Mouse (Mus musculus): ENCODE data around the gene Ppm1a. TPM values are rescaled to one million over a fixed set of nuclear protein-coding genes. Genes with fewer than 3 reads are reported as not detected.
A peak's percentile ranks its signal among the peaks of the same experiment; 100 is the strongest.

Ppm1a gene
- polyA plus RNA-seq, 1 experiment from 2014 or later = 73.8 TPM

DNA sequence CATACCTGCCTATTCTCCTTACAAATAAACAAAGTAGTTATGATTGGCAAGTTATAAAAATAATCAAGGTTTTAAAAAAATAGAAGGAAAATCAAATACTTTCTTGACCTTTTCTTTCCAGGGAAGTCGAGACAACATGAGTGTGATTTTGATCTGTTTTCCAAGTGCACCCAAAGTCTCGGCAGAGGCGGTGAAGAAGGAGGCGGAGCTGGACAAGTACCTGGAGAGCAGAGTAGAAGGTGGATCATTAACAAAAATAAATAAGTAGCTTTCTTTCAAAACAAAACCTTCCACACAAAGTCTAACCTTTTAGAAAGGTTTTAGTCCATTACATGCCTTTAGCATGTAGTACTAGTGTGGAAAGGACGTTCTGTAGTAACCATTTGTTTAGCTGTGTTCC is 29.3 kb downstream of the Ppm1a start:
- H3K4me1 ChIP-seq (ENCODE audit: control insufficient read depth, insufficient read depth, low read length) = no peaks in the 10 kb centered on the region
- WGBS = 89% methylated on average over 5 of the region's 5 CpGs
- no peaks in the 10 kb centered on the region for H3K9me3 ChIP-seq (ENCODE audit: control insufficient read depth, low read length)
- H3K4me3 ChIP-seq (ENCODE audit: low read length) = no peak overlapping the region
- no peak overlapping the region for H3K27ac ChIP-seq (ENCODE audit: low read depth, low read length)
- no peaks in the 10 kb centered on the region for H3K27me3 ChIP-seq (ENCODE audit: control insufficient read depth, insufficient read depth, low read length)
- ATAC-seq (ENCODE audit: low FRiP score, low TSS enrichment) = no peak
- H3K4me2 ChIP-seq (replicated peaks; ENCODE audit: low read depth, low read length) = no peak overlapping the region
- no peak overlapping the region for H3K9ac ChIP-seq (ENCODE audit: low read depth, low read length)
- peaks cover 29% of the 10 kb centered on the region for H3K36me3 ChIP-seq (ENCODE audit: control insufficient read depth, insufficient read depth, low read length)

DNA sequence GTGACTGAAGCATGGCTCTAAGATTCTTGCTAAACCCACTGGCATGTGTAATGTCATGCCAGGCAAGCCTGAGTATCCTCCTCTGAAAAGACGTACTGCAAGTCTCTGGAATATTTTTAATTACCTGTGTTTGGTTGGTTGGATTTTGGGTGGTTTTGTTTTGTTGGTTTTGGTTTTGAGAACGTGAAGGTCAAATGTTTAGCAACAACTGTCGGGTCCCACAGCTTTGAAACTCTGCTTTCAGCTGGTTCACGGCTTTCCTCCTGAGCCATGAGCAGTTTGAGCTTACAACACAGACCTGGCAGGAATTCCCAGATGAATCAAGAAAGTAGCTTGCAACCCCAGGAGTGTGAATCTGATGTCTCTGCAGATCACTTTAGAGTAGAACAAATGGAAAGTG is 29.7 kb downstream of the Ppm1a start:
- H3K4me2 ChIP-seq (replicated peaks; ENCODE audit: low read depth, low read length) = no peak overlapping the region
- H3K4me1 ChIP-seq (ENCODE audit: control insufficient read depth, insufficient read depth, low read length) = no peaks in the 10 kb centered on the region
- no peaks in the 10 kb centered on the region for H3K9me3 ChIP-seq (ENCODE audit: control insufficient read depth, low read length)
- WGBS = 86% methylated on average over 4 of the region's 4 CpGs
- ATAC-seq (ENCODE audit: low FRiP score, low TSS enrichment) = no peak
- H3K9ac ChIP-seq (ENCODE audit: low read depth, low read length) = no peak overlapping the region
- no peak overlapping the region for H3K4me3 ChIP-seq (ENCODE audit: low read length)
- H3K36me3 ChIP-seq (ENCODE audit: control insufficient read depth, insufficient read depth, low read length) = peaks cover 29% of the 10 kb centered on the region
- no peaks in the 10 kb centered on the region for H3K27me3 ChIP-seq (ENCODE audit: control insufficient read depth, insufficient read depth, low read length)
- H3K27ac ChIP-seq (ENCODE audit: low read depth, low read length) = no peak overlapping the region

DNA sequence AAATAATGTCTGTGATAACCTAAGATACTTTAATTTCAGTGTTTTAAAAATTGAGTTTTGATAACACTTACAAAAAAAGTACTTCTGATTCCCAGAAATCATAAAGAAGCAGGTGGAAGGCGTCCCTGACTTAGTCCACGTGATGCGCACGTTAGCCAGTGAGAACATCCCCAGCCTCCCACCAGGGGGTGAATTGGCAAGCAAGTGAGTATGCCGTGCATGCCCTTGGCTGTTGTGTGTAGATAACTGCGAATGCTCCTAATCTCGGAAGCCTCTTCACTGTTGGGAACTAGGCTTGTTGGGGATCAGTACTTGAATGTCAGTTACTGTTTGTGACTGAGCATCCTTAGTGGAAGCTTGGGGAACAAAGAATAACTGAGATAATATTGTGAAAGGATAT is 33.3 kb downstream of the Ppm1a start:
- no peaks in the 10 kb centered on the region for H3K27me3 ChIP-seq (ENCODE audit: control insufficient read depth, insufficient read depth, low read length)
- H3K36me3 ChIP-seq (ENCODE audit: control insufficient read depth, insufficient read depth, low read length) = peaks cover 33% of the 10 kb centered on the region
- WGBS = 75% methylated on average over 7 of the region's 7 CpGs
- ATAC-seq (ENCODE audit: low FRiP score, low TSS enrichment) = no peak
- H3K4me1 ChIP-seq (ENCODE audit: control insufficient read depth, insufficient read depth, low read length) = no peaks in the 10 kb centered on the region
- H3K9me3 ChIP-seq (ENCODE audit: control insufficient read depth, low read length) = no peaks in the 10 kb centered on the region
- no peak overlapping the region for H3K4me2 ChIP-seq (replicated peaks; ENCODE audit: low read depth, low read length)
- no peak overlapping the region for H3K9ac ChIP-seq (ENCODE audit: low read depth, low read length)
- H3K4me3 ChIP-seq (ENCODE audit: low read length) = no peak overlapping the region
- H3K27ac ChIP-seq (ENCODE audit: low read depth, low read length) = no peak overlapping the region

DNA sequence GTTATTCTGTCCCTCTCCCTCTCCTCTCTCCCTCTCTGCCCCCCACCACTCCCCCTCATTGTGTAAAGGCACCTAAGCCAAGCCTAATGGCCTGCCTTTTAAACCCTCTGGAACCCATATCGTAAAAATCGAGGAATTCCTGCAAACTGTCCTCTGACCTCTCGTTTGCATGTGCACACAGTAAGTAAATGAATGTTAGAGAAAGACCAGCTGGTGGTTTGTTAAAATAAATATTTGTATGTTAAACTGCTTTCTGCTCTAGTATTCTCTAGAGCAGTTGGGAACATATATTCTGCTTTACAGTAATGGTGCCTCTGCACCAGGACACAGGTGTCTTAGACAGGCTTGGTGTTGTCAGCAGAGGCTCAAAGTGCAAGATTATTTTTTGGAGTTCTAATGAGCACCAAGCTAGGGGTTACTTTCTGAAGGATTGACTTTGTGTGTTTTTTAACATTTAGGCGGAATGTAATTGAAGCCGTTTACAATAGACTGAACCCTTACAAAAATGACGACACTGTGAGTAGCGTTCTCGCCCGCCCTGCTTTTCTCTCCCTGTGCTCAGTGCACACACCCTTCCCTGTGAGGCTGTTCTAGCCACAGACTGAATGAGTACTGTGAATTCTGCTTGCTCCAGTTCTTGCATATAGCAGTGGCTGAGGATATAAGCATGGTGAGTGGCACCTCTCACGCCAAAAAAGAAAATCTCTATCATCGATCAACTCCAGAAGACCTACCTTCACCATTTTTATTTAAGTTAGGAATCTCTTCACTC is 35.3 kb downstream of the Ppm1a start:
- Histone ChIP-seq H3K4me1 (ENCODE audit: control insufficient read depth, insufficient read depth, low read length) (no peaks in the 10 kb centered on the region), H3K36me3 (ENCODE audit: control insufficient read depth, insufficient read depth, low read length) (peaks cover 34% of the 10 kb centered on the region), H3K4me2 (replicated peaks; ENCODE audit: low read depth, low read length) (no peak overlapping the region), H3K4me3 (ENCODE audit: low read length) (no peak overlapping the region), H3K27me3 (ENCODE audit: control insufficient read depth, insufficient read depth, low read length) (no peaks in the 10 kb centered on the region), H3K9ac (ENCODE audit: low read depth, low read length) (no peak overlapping the region), H3K9me3 (ENCODE audit: control insufficient read depth, low read length) (no peaks in the 10 kb centered on the region), H3K27ac (ENCODE audit: low read depth, low read length) (no peak overlapping the region)
- ATAC-seq (ENCODE audit: low FRiP score, low TSS enrichment) = no peak
- WGBS = 68% methylated on average over 11 of the region's 11 CpGs

DNA sequence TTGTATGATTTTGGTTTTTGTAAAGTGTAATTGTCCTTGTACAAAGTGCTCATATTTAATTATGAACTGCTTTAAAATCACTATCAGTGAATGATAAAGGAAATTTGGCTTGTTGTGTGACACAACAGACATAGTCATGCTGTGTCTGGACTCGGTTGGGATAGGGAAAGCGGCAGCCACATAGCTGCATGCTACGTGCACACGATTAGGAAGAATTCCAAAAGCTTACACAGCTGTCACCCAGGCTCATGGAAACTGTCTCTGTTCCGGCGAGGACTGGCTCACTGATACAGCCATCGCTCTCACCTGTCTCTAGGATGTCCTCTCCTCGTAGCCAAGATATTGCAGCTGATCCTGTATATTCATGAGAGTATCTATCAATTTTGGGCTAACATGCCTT is 36.7 kb downstream of the Ppm1a start:
- 95% methylated on average over 8 of the region's 8 CpGs for WGBS
- H3K9ac ChIP-seq (ENCODE audit: low read depth, low read length) = no peak overlapping the region

DNA sequence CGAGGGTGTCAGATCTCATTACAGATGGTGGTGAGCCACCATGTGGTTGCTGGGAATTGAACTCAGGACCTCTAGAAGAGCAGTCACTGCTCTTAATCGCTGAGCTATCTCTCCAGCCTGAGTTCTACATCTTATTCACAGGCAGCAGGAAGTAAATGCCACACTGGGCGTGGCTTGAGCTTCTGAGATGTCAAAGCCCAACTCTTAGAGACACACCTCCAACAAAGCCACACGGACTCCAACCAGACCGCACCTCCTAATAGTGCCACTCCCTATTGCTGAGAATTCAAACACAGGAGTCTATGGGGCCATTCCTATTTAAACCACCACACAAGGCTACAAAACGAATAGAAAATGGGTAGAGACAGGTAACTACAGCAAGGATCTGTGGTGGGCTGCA is 52.5 kb downstream of the Ppm1a start:
- H3K9ac ChIP-seq (ENCODE audit: low read depth, low read length) = no peak overlapping the region
- H3K4me2 ChIP-seq (replicated peaks; ENCODE audit: low read depth, low read length) = no peak overlapping the region
- no peaks in the 10 kb centered on the region for H3K27me3 ChIP-seq (ENCODE audit: control insufficient read depth, insufficient read depth, low read length)
- H3K4me1 ChIP-seq (ENCODE audit: control insufficient read depth, insufficient read depth, low read length) = no peaks in the 10 kb centered on the region
- 76% methylated on average over 6 of the region's 6 CpGs for WGBS
- ATAC-seq (ENCODE audit: low FRiP score, low TSS enrichment) = no peak
- H3K27ac ChIP-seq (ENCODE audit: low read depth, low read length) = no peak overlapping the region
- no peak overlapping the region for H3K4me3 ChIP-seq (ENCODE audit: low read length)
- H3K36me3 ChIP-seq (ENCODE audit: control insufficient read depth, insufficient read depth, low read length) = no peaks in the 10 kb centered on the region
- H3K9me3 ChIP-seq (ENCODE audit: control insufficient read depth, low read length) = no peaks in the 10 kb centered on the region

More for the DNA sequence above, 36.7 kb downstream of the Ppm1a start:
- Histone ChIP-seq H3K9me3 (ENCODE audit: control insufficient read depth, low read length) (no peaks in the 10 kb centered on the region), H3K27ac (ENCODE audit: low read depth, low read length) (no peak overlapping the region), H3K4me3 (ENCODE audit: low read length) (no peak overlapping the region), H3K4me2 (replicated peaks; ENCODE audit: low read depth, low read length) (no peak overlapping the region), H3K36me3 (ENCODE audit: control insufficient read depth, insufficient read depth, low read length) (peaks cover 32% of the 10 kb centered on the region), H3K4me1 (ENCODE audit: control insufficient read depth, insufficient read depth, low read length) (no peaks in the 10 kb centered on the region), H3K27me3 (ENCODE audit: control insufficient read depth, insufficient read depth, low read length) (no peaks in the 10 kb centered on the region)
- no peak for ATAC-seq (ENCODE audit: low FRiP score, low TSS enrichment)

DNA sequence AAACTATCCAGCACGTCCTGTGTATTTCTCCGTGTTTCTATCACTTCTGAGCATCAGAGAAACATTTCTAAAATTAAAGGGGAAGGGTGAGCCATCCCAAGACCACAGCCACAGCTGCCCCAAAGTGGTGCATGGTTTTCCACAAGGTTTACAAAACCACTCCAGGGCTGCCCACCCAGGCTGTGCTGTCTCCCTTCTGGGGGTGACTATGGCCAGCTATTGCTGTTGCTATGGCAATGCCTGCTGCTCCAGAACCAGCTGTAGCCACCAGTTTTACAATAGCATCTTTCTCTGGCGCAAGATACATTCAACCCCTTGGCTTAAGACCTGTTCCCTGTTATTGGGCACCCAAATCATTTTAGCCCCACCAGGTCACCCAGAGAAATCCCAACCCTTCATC is 54.3 kb downstream of the Ppm1a start:
- Histone ChIP-seq H3K36me3 (ENCODE audit: control insufficient read depth, insufficient read depth, low read length) (no peaks in the 10 kb centered on the region), H3K4me1 (ENCODE audit: control insufficient read depth, insufficient read depth, low read length) (no peaks in the 10 kb centered on the region), H3K9me3 (ENCODE audit: control insufficient read depth, low read length) (no peaks in the 10 kb centered on the region), H3K4me2 (replicated peaks; ENCODE audit: low read depth, low read length) (no peak overlapping the region), H3K27ac (ENCODE audit: low read depth, low read length) (no peak overlapping the region), H3K9ac (ENCODE audit: low read depth, low read length) (no peak overlapping the region), H3K27me3 (ENCODE audit: control insufficient read depth, insufficient read depth, low read length) (no peaks in the 10 kb centered on the region), H3K4me3 (ENCODE audit: low read length) (no peak overlapping the region)
- ATAC-seq (ENCODE audit: low FRiP score, low TSS enrichment) = no peak
- WGBS = 82% methylated on average over 3 of the region's 3 CpGs

DNA sequence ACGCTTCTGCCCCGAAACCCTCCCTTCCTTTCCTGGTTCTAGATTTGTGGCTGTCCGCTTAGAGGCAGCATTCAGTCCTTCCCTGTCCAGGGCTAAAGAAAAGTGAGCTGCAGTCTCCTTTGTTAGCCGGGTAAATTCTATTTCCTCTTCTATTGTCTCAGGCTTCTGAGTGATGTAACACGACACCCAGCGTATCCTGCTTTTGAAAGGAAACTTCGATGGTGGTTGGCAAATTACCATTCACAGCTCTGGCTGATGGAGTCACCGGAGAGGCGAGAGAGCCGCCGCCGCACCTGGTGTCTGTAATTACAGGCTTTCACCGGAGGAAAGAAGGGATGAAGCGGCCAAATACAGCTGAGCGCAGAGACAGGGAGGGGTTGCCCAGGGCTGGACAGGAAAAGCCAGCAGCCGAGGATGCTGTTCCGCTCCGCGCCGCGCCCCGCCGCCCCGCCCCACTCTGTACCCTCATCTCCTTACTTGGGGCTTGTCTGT is 63.7 kb downstream of the Ppm1a start:
- 4% methylated on average over 24 of the region's 24 CpGs for WGBS
- H3K4me2 ChIP-seq (replicated peaks; ENCODE audit: low read depth, low read length) = peak overlapping the region; percentile 63
- ATAC-seq (ENCODE audit: low FRiP score, low TSS enrichment) = peak; percentile 94
- H3K4me3 ChIP-seq (ENCODE audit: low read length) = peak overlapping the region; percentile 41
- H3K4me1 ChIP-seq (ENCODE audit: control insufficient read depth, insufficient read depth, low read length) = no peaks in the 10 kb centered on the region
- H3K9ac ChIP-seq (ENCODE audit: low read depth, low read length) = peak overlapping the region; percentile 51
- H3K27me3 ChIP-seq (ENCODE audit: control insufficient read depth, insufficient read depth, low read length) = no peaks in the 10 kb centered on the region
- no peaks in the 10 kb centered on the region for H3K9me3 ChIP-seq (ENCODE audit: control insufficient read depth, low read length)
- H3K36me3 ChIP-seq (ENCODE audit: control insufficient read depth, insufficient read depth, low read length) = no peaks in the 10 kb centered on the region
- H3K27ac ChIP-seq (ENCODE audit: low read depth, low read length) = no peak overlapping the region; the same call in 1 of the 2 replicates

DNA sequence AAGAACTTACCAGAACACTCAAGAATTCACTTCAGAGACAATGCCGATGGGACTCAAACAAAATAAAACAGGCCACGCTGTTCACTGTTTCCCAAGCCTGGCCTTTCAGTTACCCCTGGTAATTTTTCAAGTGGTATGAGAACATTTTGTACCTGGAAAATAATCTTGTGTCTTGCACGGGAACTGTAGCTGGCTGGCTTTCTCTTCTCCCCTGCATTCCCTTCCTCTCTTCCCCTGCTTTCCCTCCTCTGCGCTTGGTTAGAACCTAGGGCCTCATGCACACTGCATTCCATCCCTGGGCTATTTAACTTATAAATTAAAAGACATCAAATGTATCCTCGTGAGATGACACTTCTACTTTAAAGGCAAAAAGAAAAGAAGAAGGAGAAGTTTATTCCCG is 64.3 kb downstream of the Ppm1a start:
- H3K36me3 ChIP-seq (ENCODE audit: control insufficient read depth, insufficient read depth, low read length) = no peaks in the 10 kb centered on the region
- no peak for ATAC-seq (ENCODE audit: low FRiP score, low TSS enrichment)
- no peak overlapping the region for H3K27ac ChIP-seq (ENCODE audit: low read depth, low read length)
- peak overlapping the region; percentile 41; the same call in 1 of the 2 replicates for H3K4me3 ChIP-seq (ENCODE audit: low read length)
- 31% methylated on average over 6 of the region's 6 CpGs for WGBS
- H3K9me3 ChIP-seq (ENCODE audit: control insufficient read depth, low read length) = no peaks in the 10 kb centered on the region
- no peaks in the 10 kb centered on the region for H3K4me1 ChIP-seq (ENCODE audit: control insufficient read depth, insufficient read depth, low read length)
- no peaks in the 10 kb centered on the region for H3K27me3 ChIP-seq (ENCODE audit: control insufficient read depth, insufficient read depth, low read length)
- no peak overlapping the region for H3K9ac ChIP-seq (ENCODE audit: low read depth, low read length)
- H3K4me2 ChIP-seq (replicated peaks; ENCODE audit: low read depth, low read length) = peak overlapping the region; percentile 63

Data from kidney, embryonic 14.5 days (tissue).